Mouse (Mus musculus) embryonic facial prominence, embryonic 11.5 days (tissue): ENCODE measurements around the gene Enox1. TPM values are rescaled to one million over a fixed set of nuclear protein-coding genes. Genes with fewer than 3 reads are reported as not detected.

ENCODE experiments used
- ATAC-seq: fragments of 200-750 bp; cut with Nextera tagmentation; replicated peaks from 2 replicates; pipeline ENCODE4 v1.8.0; 2017; ENCODE audit warnings: low read depth; ENCODE audit not compliant: insufficient number of reproducible peaks, low FRiP score, low TSS enrichment
- DNase-seq: peaks from one replicate; pipeline ENCODE4 v3.0.0-alpha.2; 2015; ENCODE audit warnings: low spot score
- H3K27ac ChIP-seq: fragments of 300-500 bp; sonication (generic); replicated peaks from 2 replicates; pipeline ENCODE4 v1.5.1; 2014; ENCODE audit warnings: mild to moderate bottlenecking, low read depth, low read length, control low read depth
- H3K27me3 ChIP-seq: fragments of 300-500 bp; sonication (generic); 2 replicates; pipeline ENCODE4 v1.6.1; 2014; ENCODE audit warnings: mild to moderate bottlenecking, low read length, moderate library complexity, mixed read lengths; ENCODE audit not compliant: control insufficient read depth, insufficient read depth
- H3K36me3 ChIP-seq: fragments of 300-500 bp; sonication (generic); replicated peaks from 2 replicates; pipeline ENCODE4 v1.6.1; 2014; ENCODE audit warnings: low read depth, mild to moderate bottlenecking, low read length, moderate library complexity, mixed read lengths; ENCODE audit not compliant: control insufficient read depth, insufficient read depth
- H3K4me1 ChIP-seq: fragments of 300-500 bp; sonication (generic); 2 replicates; pipeline ENCODE4 v1.6.1; 2014; ENCODE audit warnings: low read length, mixed read lengths; ENCODE audit not compliant: control insufficient read depth, insufficient read depth
- H3K4me2 ChIP-seq: fragments of 300-500 bp; sonication (generic); 2 replicates; pipeline ENCODE4 v1.6.1; 2014; ENCODE audit warnings: low read depth, mild to moderate bottlenecking, control low read depth, low read length, moderate library complexity
- H3K4me3 ChIP-seq: fragments of 300-500 bp; sonication (generic); 2 replicates; pipeline ENCODE4 v1.5.1; 2014; ENCODE audit warnings: low read depth, low read length, control low read depth
- H3K9ac ChIP-seq: fragments of 300-500 bp; sonication (generic); replicated peaks from 2 replicates; pipeline ENCODE4 v1.6.1; 2014; ENCODE audit warnings: mild to moderate bottlenecking, control low read depth, low read length
- H3K9me3 ChIP-seq: fragments of 300-500 bp; sonication (generic); replicated peaks from 2 replicates; pipeline ENCODE4 v1.6.1; 2016; ENCODE audit warnings: mild to moderate bottlenecking, low read length, inconsistent platforms, mixed read lengths; ENCODE audit not compliant: control insufficient read depth
- WGBS: fragments of 180-500 bp; shearing (Covaris S2); extraction: QIAGEN DNeasy Blood & Tissue Kit; methylation state at CpG from one replicate; pipeline ENCODE4 v1.1.7; 2014; 5-methylcytosine and 5-hydroxymethylcytosine counted together
- polyA plus RNA-seq: library from polyadenylated mRNA; unstranded; fragments of >200 nt; fragmentation: Nextera tagmentation; extraction: Ambion mirVana; gene quantifications from 2 replicates; pipeline ENCODE4 v1.2.1, GENCODE M21; 2014

The Enox1 gene
- polyA plus RNA-seq, 1 experiment from 2014 or later, result 9.6 TPM

GRCm38 (mm10) chr14:77260107-77260506 is 103.5 kb downstream of the Enox1 start:
- Histone ChIP-seq H3K27me3 (no peaks in the 10 kb centered on the region), H3K9ac (no peak overlapping the region), H3K9me3 (no peaks in the 10 kb centered on the region), H3K4me1 (no peaks in the 10 kb centered on the region), H3K36me3 (no peaks in the 10 kb centered on the region), H3K4me3 (no peak overlapping the region), H3K4me2 (no peak overlapping the region), H3K27ac (no peak overlapping the region)
- ATAC-seq, result no peak
- 44% methylated on average over 4 of the region's 4 CpGs for WGBS
- no peak for DNase-seq

- no peak overlapping the region for H3K4me2 ChIP-seq
- no peak overlapping the region for H3K4me3 ChIP-seq
- no peak for ATAC-seq
- no peak overlapping the region for H3K9ac ChIP-seq
- DNase-seq, result no peak
- H3K27me3 ChIP-seq, result no peaks in the 10 kb centered on the region
- no peak overlapping the region for H3K27ac ChIP-seq
- 65% methylated on average over 17 of the region's 17 CpGs for WGBS
- no peaks in the 10 kb centered on the region for H3K4me1 ChIP-seq
- no peaks in the 10 kb centered on the region for H3K36me3 ChIP-seq
- no peaks in the 10 kb centered on the region for H3K9me3 ChIP-seq
Measured at GRCm38 (mm10) chr14:77266805-77267771, 110.5 kb downstream of the Enox1 start.

- Histone ChIP-seq H3K27ac (no peak overlapping the region), H3K4me2 (no peak overlapping the region), H3K27me3 (no peaks in the 10 kb centered on the region), H3K4me3 (no peak overlapping the region), H3K9ac (no peak overlapping the region), H3K9me3 (no peaks in the 10 kb centered on the region), H3K36me3 (no peaks in the 10 kb centered on the region), H3K4me1 (no peaks in the 10 kb centered on the region)
- WGBS, result 69% methylated on average over 12 of the region's 12 CpGs
- DNase-seq, result no peak
- no peak for ATAC-seq
Measured at GRCm38 (mm10) chr14:77272248-77272930, 115.8 kb downstream of the Enox1 start.

GRCm38 (mm10) chr14:77272931-77273446 is 116.4 kb downstream of the Enox1 start:
- no peak overlapping the region for H3K9ac ChIP-seq
- no peaks in the 10 kb centered on the region for H3K4me1 ChIP-seq
- DNase-seq, result no peak
- H3K36me3 ChIP-seq, result no peaks in the 10 kb centered on the region
- no peaks in the 10 kb centered on the region for H3K27me3 ChIP-seq
- WGBS, result 48% methylated on average over 13 of the region's 13 CpGs
- H3K4me2 ChIP-seq, result no peak overlapping the region
- ATAC-seq, result no peak
- H3K4me3 ChIP-seq, result no peak overlapping the region
- no peak overlapping the region for H3K27ac ChIP-seq
- no peaks in the 10 kb centered on the region for H3K9me3 ChIP-seq

- Histone ChIP-seq H3K4me3 (no peak overlapping the region), H3K4me1 (no peaks in the 10 kb centered on the region), H3K36me3 (no peaks in the 10 kb centered on the region), H3K27me3 (no peaks in the 10 kb centered on the region), H3K9me3 (no peaks in the 10 kb centered on the region), H3K9ac (no peak overlapping the region), H3K4me2 (no peak overlapping the region), H3K27ac (no peak overlapping the region)
- WGBS, result 73% methylated on average over 6 of the region's 6 CpGs
- ATAC-seq, result no peak
- no peak for DNase-seq
Measured at GRCm38 (mm10) chr14:77273721-77274120, 117.2 kb downstream of the Enox1 start.

GRCm38 (mm10) chr14:77275607-77276006 is 119.0 kb downstream of the Enox1 start:
- Histone ChIP-seq H3K9ac (no peak overlapping the region), H3K4me3 (no peak overlapping the region), H3K4me1 (no peaks in the 10 kb centered on the region), H3K36me3 (no peaks in the 10 kb centered on the region), H3K27me3 (no peaks in the 10 kb centered on the region), H3K9me3 (no peaks in the 10 kb centered on the region), H3K4me2 (no peak overlapping the region), H3K27ac (no peak overlapping the region)
- DNase-seq (no peak), ATAC-seq (no peak)
- 92% methylated on average over 6 of the region's 6 CpGs for WGBS

- H3K9ac ChIP-seq, result no peak overlapping the region
- no peaks in the 10 kb centered on the region for H3K27me3 ChIP-seq
- no peaks in the 10 kb centered on the region for H3K36me3 ChIP-seq
- H3K9me3 ChIP-seq, result no peaks in the 10 kb centered on the region
- H3K4me1 ChIP-seq, result no peaks in the 10 kb centered on the region
- no peak for ATAC-seq
- WGBS, result 83% methylated on average over 4 of the region's 4 CpGs
- H3K27ac ChIP-seq, result no peak overlapping the region
- no peak overlapping the region for H3K4me2 ChIP-seq
- no peak for DNase-seq
- no peak overlapping the region for H3K4me3 ChIP-seq
Measured at GRCm38 (mm10) chr14:77279143-77279542, 122.6 kb downstream of the Enox1 start.

GRCm38 (mm10) chr14:77280454-77280853 is 123.9 kb downstream of the Enox1 start:
- 87% methylated on average over 2 of the region's 2 CpGs for WGBS
- H3K27ac ChIP-seq, result no peak overlapping the region
- no peaks in the 10 kb centered on the region for H3K27me3 ChIP-seq
- no peak overlapping the region for H3K4me2 ChIP-seq
- ATAC-seq, result no peak
- H3K4me1 ChIP-seq, result no peaks in the 10 kb centered on the region
- H3K36me3 ChIP-seq, result no peaks in the 10 kb centered on the region
- DNase-seq, result no peak
- H3K9me3 ChIP-seq, result no peaks in the 10 kb centered on the region
- H3K9ac ChIP-seq, result no peak overlapping the region
- no peak overlapping the region for H3K4me3 ChIP-seq
